Mouse (Mus musculus): ENCODE results near the gene Tbc1d24. TPM values are rescaled to one million over a fixed set of nuclear protein-coding genes. Genes with fewer than 3 reads are reported as not detected.
"Not testable (repeated sequence)": the region's sequence is repeated elsewhere in the genome, so short reads cannot be mapped to it uniquely, and the experiment has no call there.

The Tbc1d24 gene
- polyA plus RNA-seq, 1 experiment, result 14.0 TPM

GRCm38 (mm10) chr17:24139968-24140367 is 65.4 kb downstream of the Tbc1d24 start:
- no peak overlapping the region for H3K27ac ChIP-seq (ENCODE audit: insufficient read depth, low read length)
- peaks cover 16% of the 10 kb centered on the region for H3K4me1 ChIP-seq (ENCODE audit: control insufficient read depth, insufficient read depth, low read length)
- TF ChIP-seq CTCF (IDR thresholded peaks at IDR 0.05; ENCODE audit: borderline replicate concordance, insufficient read depth, low read length) (no peak), POLR2A (IDR thresholded peaks at IDR 0.05; ENCODE audit: low read depth, low read length) (no peak)
- H3K4me3 ChIP-seq (ENCODE audit: insufficient read depth, low read length), result peak overlapping the region; percentile 92

- Histone ChIP-seq H3K4me1 (ENCODE audit: control insufficient read depth, insufficient read depth, low read length) (peaks cover 17% of the 10 kb centered on the region), H3K4me3 (ENCODE audit: insufficient read depth, low read length) (no peak overlapping the region), H3K27ac (ENCODE audit: insufficient read depth, low read length) (no peak overlapping the region)
- TF ChIP-seq CTCF (IDR thresholded peaks at IDR 0.05; ENCODE audit: borderline replicate concordance, insufficient read depth, low read length), result no peak
- no peak for TF ChIP-seq POLR2A (IDR thresholded peaks at IDR 0.05; ENCODE audit: low read depth, low read length)
Measured at GRCm38 (mm10) chr17:24139256-24139655, 66.1 kb downstream of the Tbc1d24 start.

GRCm38 (mm10) chr17:24137226-24137880 is 68.0 kb downstream of the Tbc1d24 start:
- TF ChIP-seq CTCF (IDR thresholded peaks at IDR 0.05; ENCODE audit: borderline replicate concordance, insufficient read depth, low read length) (no peak), POLR2A (IDR thresholded peaks at IDR 0.05; ENCODE audit: low read depth, low read length) (no peak)
- H3K27ac ChIP-seq (ENCODE audit: insufficient read depth, low read length), result no peak overlapping the region
- peaks cover 20% of the 10 kb centered on the region for H3K4me1 ChIP-seq (ENCODE audit: control insufficient read depth, insufficient read depth, low read length)
- H3K4me3 ChIP-seq (ENCODE audit: insufficient read depth, low read length), result no peak overlapping the region

- H3K4me1 ChIP-seq (ENCODE audit: control insufficient read depth, insufficient read depth, low read length), result peaks cover 14% of the 10 kb centered on the region
- H3K4me3 ChIP-seq (ENCODE audit: insufficient read depth, low read length), result no peak overlapping the region
- TF ChIP-seq CTCF (IDR thresholded peaks at IDR 0.05; ENCODE audit: borderline replicate concordance, insufficient read depth, low read length) (no peak), POLR2A (IDR thresholded peaks at IDR 0.05; ENCODE audit: low read depth, low read length) (no peak)
- H3K27ac ChIP-seq (ENCODE audit: insufficient read depth, low read length), result no peak overlapping the region; the same call in 1 of the 2 replicates
Measured at GRCm38 (mm10) chr17:24134062-24134461, 71.3 kb downstream of the Tbc1d24 start.

GRCm38 (mm10) chr17:24132919-24133318 is 72.4 kb downstream of the Tbc1d24 start:
- not testable (repeated sequence) for H3K27ac ChIP-seq (ENCODE audit: insufficient read depth, low read length)
- H3K4me1 ChIP-seq (ENCODE audit: control insufficient read depth, insufficient read depth, low read length), result peaks cover 14% of the 10 kb centered on the region

GRCm38 (mm10) chr17:24131570-24131969 is 73.8 kb downstream of the Tbc1d24 start:
- TF ChIP-seq CTCF (IDR thresholded peaks at IDR 0.05; ENCODE audit: borderline replicate concordance, insufficient read depth, low read length) (no peak), POLR2A (IDR thresholded peaks at IDR 0.05; ENCODE audit: low read depth, low read length) (no peak)
- H3K4me1 ChIP-seq (ENCODE audit: control insufficient read depth, insufficient read depth, low read length), result peaks cover 6% of the 10 kb centered on the region; the same call in 1 of the 2 replicates
- H3K4me3 ChIP-seq (ENCODE audit: insufficient read depth, low read length), result no peak overlapping the region
- H3K27ac ChIP-seq (ENCODE audit: insufficient read depth, low read length), result no peak overlapping the region

More at GRCm38 (mm10) chr17:24132919-24133318, 72.4 kb downstream of the Tbc1d24 start:
- H3K4me3 ChIP-seq (ENCODE audit: insufficient read depth, low read length), result not testable (repeated sequence)

- not testable (repeated sequence) for H3K27ac ChIP-seq (ENCODE audit: insufficient read depth, low read length); H3K4me3 ChIP-seq (ENCODE audit: insufficient read depth, low read length); H3K4me1 ChIP-seq (ENCODE audit: control insufficient read depth, insufficient read depth, low read length)
Measured at GRCm38 (mm10) chr17:24129246-24129645, 76.1 kb downstream of the Tbc1d24 start.

- Histone ChIP-seq H3K27ac (ENCODE audit: insufficient read depth, low read length) (no peak overlapping the region), H3K4me1 (ENCODE audit: control insufficient read depth, insufficient read depth, low read length) (peaks cover 2% of the 10 kb centered on the region; the same call in 1 of the 2 replicates), H3K4me3 (ENCODE audit: insufficient read depth, low read length) (no peak overlapping the region)
- TF ChIP-seq CTCF (IDR thresholded peaks at IDR 0.05; ENCODE audit: borderline replicate concordance, insufficient read depth, low read length) (no peak), POLR2A (IDR thresholded peaks at IDR 0.05; ENCODE audit: low read depth, low read length) (no peak)
Measured at GRCm38 (mm10) chr17:24127592-24127991, 77.8 kb downstream of the Tbc1d24 start.

- H3K27ac ChIP-seq (ENCODE audit: insufficient read depth, low read length), result no peak overlapping the region
- H3K4me1 ChIP-seq (ENCODE audit: control insufficient read depth, insufficient read depth, low read length), result peaks cover 2% of the 10 kb centered on the region; the same call in 1 of the 2 replicates
- no peak overlapping the region for H3K4me3 ChIP-seq (ENCODE audit: insufficient read depth, low read length)
- TF ChIP-seq CTCF (IDR thresholded peaks at IDR 0.05; ENCODE audit: borderline replicate concordance, insufficient read depth, low read length) (no peak), POLR2A (IDR thresholded peaks at IDR 0.05; ENCODE audit: low read depth, low read length) (no peak)
Measured at GRCm38 (mm10) chr17:24126801-24127200, 78.6 kb downstream of the Tbc1d24 start.

Other genes starting within 250 kb of the Tbc1d24 start
- gene Prss30, start 225.0 kb downstream of the Tbc1d24 start, polyA plus RNA-seq (2011; ENCODE audit: insufficient read length, low read depth, missing spikeins), result not detected in 2 replicates
- gene Prss22, start 207.5 kb downstream of the Tbc1d24 start, polyA plus RNA-seq (2011; ENCODE audit: insufficient read length, low read depth, missing spikeins), result 0.62 TPM in 1 of 2 replicates, not detected in the other
- 0.42 TPM in 1 of 2 replicates, not detected in the other for gene Prss27, start 167.4 kb downstream of the Tbc1d24 start, polyA plus RNA-seq (2011; ENCODE audit: insufficient read length, low read depth, missing spikeins)
- 80.8 and 83.2 TPM in 2 replicates for gene Kctd5, start 132.1 kb downstream of the Tbc1d24 start, polyA plus RNA-seq (2011; ENCODE audit: insufficient read length, low read depth, missing spikeins)
- 42.6 and 48.9 TPM in 2 replicates for gene Pdpk1, start 54.6 kb downstream of the Tbc1d24 start, polyA plus RNA-seq (2011; ENCODE audit: insufficient read length, low read depth, missing spikeins)
- gene Amdhd2, start 41.8 kb downstream of the Tbc1d24 start, polyA plus RNA-seq (2011; ENCODE audit: insufficient read length, low read depth, missing spikeins), result 26.6 and 31.7 TPM in 2 replicates
- 382 and 460 TPM in 2 replicates for gene Atp6v0c, start 35.9 kb downstream of the Tbc1d24 start, polyA plus RNA-seq (2011; ENCODE audit: insufficient read length, low read depth, missing spikeins)
- gene Ntn3, start 4.0 kb upstream of the Tbc1d24 start, polyA plus RNA-seq (2011; ENCODE audit: insufficient read length, low read depth, missing spikeins), result 2.9 and 4.1 TPM in 2 replicates
- gene Tedc2, start 15.3 kb upstream of the Tbc1d24 start, polyA plus RNA-seq (2011; ENCODE audit: insufficient read length, low read depth, missing spikeins), result 7.9 and 9.2 TPM in 2 replicates
- 23.5 and 24.2 TPM in 2 replicates for gene Ccnf, start 45.9 kb upstream of the Tbc1d24 start, polyA plus RNA-seq (2011; ENCODE audit: insufficient read length, low read depth, missing spikeins)
- gene Abca17, start 145.5 kb upstream of the Tbc1d24 start, polyA plus RNA-seq (2011; ENCODE audit: insufficient read length, low read depth, missing spikeins), result not detected in 2 replicates
- gene Abca3, start 146.4 kb upstream of the Tbc1d24 start, polyA plus RNA-seq (2011; ENCODE audit: insufficient read length, low read depth, missing spikeins), result 15.6 and 17.8 TPM in 2 replicates
- gene Rnps1, start 209.0 kb upstream of the Tbc1d24 start, polyA plus RNA-seq (2011; ENCODE audit: insufficient read length, low read depth, missing spikeins), result 123 and 134 TPM in 2 replicates
- 26.1 and 31.4 TPM in 2 replicates for gene Eci1, start 221.1 kb upstream of the Tbc1d24 start, polyA plus RNA-seq (2011; ENCODE audit: insufficient read length, low read depth, missing spikeins)
- gene Dnase1l2, start 237.5 kb upstream of the Tbc1d24 start, polyA plus RNA-seq (2011; ENCODE audit: insufficient read length, low read depth, missing spikeins), result 2.5 and 2.8 TPM in 2 replicates

Data from embryonic fibroblast, embryonic 13.5 days (primary cell).